Mouse (Mus musculus) adrenal gland, postnatal 25 days (tissue): ENCODE measurements around the gene Me3. TPM values are rescaled to one million over a fixed set of nuclear protein-coding genes. Genes with fewer than 3 reads are reported as not detected.

Source experiments
- DNase-seq: peaks from one replicate; pipeline ENCODE4 v3.0.0; 2021; ENCODE audit warnings: mixed read lengths
- total RNA-seq: library from RNA; stranded (reverse); gene quantifications from 2 replicates; pipeline ENCODE4 v1.2.3, GENCODE M21; 2021

Gene Me3
- total RNA-seq, 1 experiment from 2014 or later, result 21.4 TPM

- DNase-seq, result no peak
Measured at GRCm38 (mm10) chr7:89667570-89667969, 35.4 kb downstream of the Me3 start.

- DNase-seq, result no peak
Measured at GRCm38 (mm10) chr7:89669461-89669860, 37.3 kb downstream of the Me3 start.

- DNase-seq, result no peak
Measured at GRCm38 (mm10) chr7:89671104-89671831, 39.1 kb downstream of the Me3 start.

GRCm38 (mm10) chr7:89676176-89676575, 44.0 kb downstream of the Me3 start:
- no peak for DNase-seq

- no peak for DNase-seq
Measured at GRCm38 (mm10) chr7:89677850-89678249, 45.7 kb downstream of the Me3 start.

GRCm38 (mm10) chr7:89678719-89679118, 46.5 kb downstream of the Me3 start:
- no peak for DNase-seq

- DNase-seq, result no peak
Measured at GRCm38 (mm10) chr7:89679139-89679538, 46.9 kb downstream of the Me3 start.

- DNase-seq, result no peak
Measured at GRCm38 (mm10) chr7:89679621-89680140, 47.5 kb downstream of the Me3 start.

GRCm38 (mm10) chr7:89680891-89681290, 48.7 kb downstream of the Me3 start:
- DNase-seq, result no peak

GRCm38 (mm10) chr7:89681666-89682470, 49.7 kb downstream of the Me3 start:
- no peak for DNase-seq

- no peak for DNase-seq
Measured at GRCm38 (mm10) chr7:89698186-89698585, 66.0 kb downstream of the Me3 start.

GRCm38 (mm10) chr7:89699668-89700350, 67.6 kb downstream of the Me3 start:
- peak; percentile 35 for DNase-seq

- no peak for DNase-seq
Measured at GRCm38 (mm10) chr7:89700511-89700910, 68.3 kb downstream of the Me3 start.

- DNase-seq, result peak; percentile 59
Measured at GRCm38 (mm10) chr7:89710776-89711175, 78.6 kb downstream of the Me3 start.

GRCm38 (mm10) chr7:89713059-89713458, 80.9 kb downstream of the Me3 start:
- DNase-seq, result no peak

GRCm38 (mm10) chr7:89716226-89716625, 84.0 kb downstream of the Me3 start:
- no peak for DNase-seq

GRCm38 (mm10) chr7:89717521-89717920, 85.3 kb downstream of the Me3 start:
- no peak for DNase-seq

- no peak for DNase-seq
Measured at GRCm38 (mm10) chr7:89718264-89718663, 86.1 kb downstream of the Me3 start.

- DNase-seq, result no peak
Measured at GRCm38 (mm10) chr7:89720256-89720655, 88.1 kb downstream of the Me3 start.

GRCm38 (mm10) chr7:89726712-89727111, 94.5 kb downstream of the Me3 start:
- DNase-seq, result no peak

- DNase-seq, result no peak
Measured at GRCm38 (mm10) chr7:89727615-89728014, 95.4 kb downstream of the Me3 start.

- DNase-seq, result no peak
Measured at GRCm38 (mm10) chr7:89728393-89728792, 96.2 kb downstream of the Me3 start.

- DNase-seq, result no peak
Measured at GRCm38 (mm10) chr7:89730514-89730913, 98.3 kb downstream of the Me3 start.
